Mouse (Mus musculus) kidney, adult 2 months (tissue): ENCODE measurements around the gene Frmd4a.

Source experiments
- CTCF ChIP-seq: fragments of 200-500 bp; conservative IDR thresholded peaks from 2 replicates; pipeline ENCODE4 v1.5.1; 2011; ENCODE audit warnings: low read depth, mild to moderate bottlenecking, control low read depth, low read length, moderate library complexity, mixed read lengths; ENCODE audit not compliant: insufficient read depth, insufficient read length
- POLR2A ChIP-seq: fragments of 200-500 bp; IDR thresholded peaks from one replicate; pipeline ENCODE4 v1.6.1; 2011; ENCODE audit warnings: low read depth, low read length, control low read depth

GRCm38 (mm10) chr2:4490845-4491244, 473.3 kb downstream of the Frmd4a start:
- TF ChIP-seq CTCF (no peak), POLR2A (no peak)
